In genomic region chr4:10873549-10873919, GRCm38 (mm10) we compare ENCODE assay signal across 7 mouse cellular contexts. TPM values are rescaled to one million over a fixed set of nuclear protein-coding genes. Genes with fewer than 3 reads are reported as not detected.
DNase-seq lines count a peak whose midpoint lies in the region; ATAC-seq lines count a peak whose summit lies in the region.

No protein-coding gene starts in this region.

- H3K4me1 ChIP-seq in liver, embryonic 16.5 days (ENCODE audit: control insufficient read depth, low read depth, low read length): peaks cover 9% of the 10 kb centered on the region

- H3K36me3 ChIP-seq in liver, embryonic 16.5 days (ENCODE audit: control insufficient read depth, insufficient read depth): no peaks in the 10 kb centered on the region

- H3K4me2 ChIP-seq in liver, embryonic 16.5 days (ENCODE audit: low read depth, low read length): peak overlapping the region; percentile 70

- intact Hi-C loops in left cerebral cortex, postnatal 4 days (cut with DNase I): no loop called here

- peak; percentile 57 for DNase-seq in left cerebral cortex, postnatal 4 days
- no peak for DNase-seq in left cerebral cortex, adult 11 months (ENCODE audit: low spot score)
- DNase-seq in gastrocnemius, postnatal 10 days: peak; percentile 41
- no peak for DNase-seq in natural killer cell, adult 2 months (ENCODE audit: low spot score in 2 of 2)
- DNase-seq in cerebellum, adult 9-11 months: no peak

- H3K4me3 ChIP-seq in liver, embryonic 16.5 days (ENCODE audit: low read depth, low read length): peak overlapping the region; percentile 97

- H3K27me3 ChIP-seq in liver, embryonic 16.5 days (ENCODE audit: control insufficient read depth, insufficient read depth, low read depth, low read length): no peaks in the 10 kb centered on the region

- H3K9ac ChIP-seq in liver, embryonic 16.5 days (ENCODE audit: low read depth, low read length): peak overlapping the region; percentile 94

- H3K27ac ChIP-seq in liver, embryonic 16.5 days (ENCODE audit: low read length): peak overlapping the region; percentile 97

- H3K9me3 ChIP-seq in liver, embryonic 16.5 days (replicated peaks; ENCODE audit: control insufficient read depth, low read length): no peaks in the 10 kb centered on the region

- peak; percentile 12; the same call in 1 of the 2 replicates for ATAC-seq in common myeloid progenitor, adult 5-6 weeks (replicated peaks; ENCODE audit: low read depth, poor library complexity, severe bottlenecking)
- peak; percentile 22; the same call in 1 of the 2 replicates for ATAC-seq in liver, embryonic 16.5 days (ENCODE audit: low read depth)

- 3% methylated on average over 7 of the region's 8 CpGs for WGBS in liver, embryonic 16.5 days (ENCODE audit: insufficient replicate concordance)

RNA-seq across cellular contexts. Expression of gene 2610301B20Rik, which starts 0.8 kb away (rescaled TPM):
- total RNA-seq in left cerebral cortex, postnatal 4 days (2021): 10 to 100 TPM; 18.4 to 21.0 TPM
- 8.1 and 14.0 TPM in 2 replicates for total RNA-seq in common myeloid progenitor, adult 5-6 weeks (2017)
- 1 to 10 TPM; 4.9 to 5.6 TPM for total RNA-seq in gastrocnemius, postnatal 10 days (2021)
- 7.9 and 8.3 TPM in 2 replicates for polyA plus RNA-seq in liver, embryonic 16.5 days (2015; fragmentation: Nextera tagmentation; extraction: Ambion mirVana)

Comparison
In these comparisons a context has a peak if more than half of its experiments do, and no peak if none do; other contexts are left out.
1. DNase-seq: peak in left cerebral cortex, postnatal 4 days (single experiment) and gastrocnemius, postnatal 10 days (single experiment); none in left cerebral cortex, adult 11 months (single experiment), natural killer cell, adult 2 months (0 of 2) and cerebellum, adult 9-11 months (single experiment).